ENCODE assay signal across 10 mouse cellular contexts in genomic region chr9:58660673-58661072, GRCm38 (mm10).
"Had no signal": no experiment of that assay in that cellular context is flagged by ENCODE, and none has a peak within 500 bp of the region (broad histone marks: within the 10 kb centered on the region; RNA-seq: fewer than 3 reads in every experiment).

No protein-coding gene starts in this region.

- ATAC-seq: midbrain, embryonic 13.5 days had no signal

- H3K27ac ChIP-seq: kidney, embryonic 15.5 days; midbrain, embryonic 13.5 days had no signal

- H3K4me2 ChIP-seq: kidney, embryonic 15.5 days; limb, embryonic 12.5 days; midbrain, embryonic 13.5 days had no signal

- H3K4me3 ChIP-seq: kidney, embryonic 15.5 days; limb, embryonic 12.5 days; midbrain, embryonic 13.5 days had no signal

- H3K4me1 ChIP-seq: kidney, embryonic 15.5 days; limb, embryonic 12.5 days; midbrain, embryonic 13.5 days had no signal

- DNase-seq: kidney, adult 2 months; kidney, postnatal 25 days; layer of hippocampus, adult 9-11 months; layer of hippocampus, postnatal 36 days; right cerebral cortex, postnatal 25 days; thymus, adult 18-20 months; thymus, postnatal 14 days had no signal

- H3K27me3 ChIP-seq: kidney, embryonic 15.5 days; limb, embryonic 12.5 days; midbrain, embryonic 13.5 days had no signal

- H3K9me3 ChIP-seq: kidney, embryonic 15.5 days; limb, embryonic 12.5 days; midbrain, embryonic 13.5 days had no signal

- H3K9ac ChIP-seq: kidney, embryonic 15.5 days; limb, embryonic 12.5 days; midbrain, embryonic 13.5 days had no signal
